Mouse (Mus musculus) lung, embryonic 14.5 days (tissue): ENCODE measurements around the gene Ccdc50. TPM values are rescaled to one million over a fixed set of nuclear protein-coding genes. Genes with fewer than 3 reads are reported as not detected.

Experiments
- ATAC-seq: fragments of 200-750 bp; cut with Nextera tagmentation; 2 replicates; pipeline ENCODE4 v1.8.0; 2017; ENCODE audit warnings: mild to moderate bottlenecking, moderate TSS enrichment, moderate library complexity; ENCODE audit not compliant: insufficient read depth
- DNase-seq: peaks from one replicate; pipeline ENCODE4 v3.0.0-alpha.2; 2015
- H3K27ac ChIP-seq: fragments of 300-500 bp; sonication (generic); 2 replicates; pipeline ENCODE4 v1.5.1; 2014; ENCODE audit warnings: low read depth, mild to moderate bottlenecking, moderate library complexity
- H3K27me3 ChIP-seq: fragments of 300-500 bp; sonication (generic); 2 replicates; pipeline ENCODE4 v1.6.1; 2014; ENCODE audit warnings: low read length, control low read depth; ENCODE audit not compliant: insufficient read depth
- H3K36me3 ChIP-seq: fragments of 300-500 bp; sonication (generic); 2 replicates; pipeline ENCODE4 v1.6.1; 2014; ENCODE audit warnings: control low read depth; ENCODE audit not compliant: insufficient read depth
- H3K4me1 ChIP-seq: fragments of 300-500 bp; sonication (generic); 2 replicates; pipeline ENCODE4 v1.6.1; 2014; ENCODE audit warnings: antibody characterized with exemption, control low read depth; ENCODE audit not compliant: insufficient read depth
- H3K4me2 ChIP-seq: fragments of 300-500 bp; sonication (generic); 2 replicates; pipeline ENCODE4 v1.6.1; 2014; ENCODE audit warnings: mild to moderate bottlenecking
- H3K4me3 ChIP-seq: fragments of 300-500 bp; sonication (generic); 2 replicates; pipeline ENCODE4 v1.5.1; 2014; ENCODE audit warnings: low read depth, low read length
- H3K9ac ChIP-seq: fragments of 300-500 bp; sonication (generic); 2 replicates; pipeline ENCODE4 v1.6.1; 2014
- H3K9me3 ChIP-seq: fragments of 300-500 bp; sonication (generic); 2 replicates; pipeline ENCODE4 v1.6.1; 2016; ENCODE audit warnings: low read depth, low read length, control low read depth
- CTCF ChIP-seq: IDR thresholded peaks from 2 replicates; pipeline ENCODE4 v1.5.1; 2016; ENCODE audit warnings: antibody characterized with exemption, low read depth
- WGBS: fragments of 180-500 bp; shearing (Covaris S2); extraction: QIAGEN DNeasy Blood & Tissue Kit; methylation state at CpG from one replicate; pipeline ENCODE4 v1.1.7; 2014; 5-methylcytosine and 5-hydroxymethylcytosine counted together
- polyA plus RNA-seq: library from polyadenylated mRNA; unstranded; fragments of >200 nt; fragmentation: Nextera tagmentation; extraction: Ambion mirVana; gene quantifications from 2 replicates; pipeline ENCODE4 v1.2.1, GENCODE M21; 2014

The Ccdc50 gene
- polyA plus RNA-seq, 1 experiment from 2014 or later: 62.4 TPM

GRCm38 (mm10) chr16:27453823-27454222 is 65.2 kb downstream of the Ccdc50 start:
- Histone ChIP-seq H3K9me3 (no peaks in the 10 kb centered on the region), H3K4me2 (no peak overlapping the region), H3K9ac (no peak overlapping the region), H3K36me3 (peaks cover 6% of the 10 kb centered on the region), H3K27me3 (no peaks in the 10 kb centered on the region), H3K4me1 (no peaks in the 10 kb centered on the region), H3K4me3 (no peak overlapping the region), H3K27ac (no peak overlapping the region)
- ATAC-seq (no peak), DNase-seq (no peak)
- TF ChIP-seq CTCF: no peak
- 77% methylated on average over 2 of the region's 2 CpGs for WGBS

GRCm38 (mm10) chr16:27457273-27457672 is 68.6 kb downstream of the Ccdc50 start:
- H3K4me1 ChIP-seq: no peaks in the 10 kb centered on the region
- H3K9ac ChIP-seq: no peak overlapping the region
- peak; percentile 68; the same call in 1 of the 2 replicates for ATAC-seq
- H3K36me3 ChIP-seq: no peaks in the 10 kb centered on the region
- H3K4me2 ChIP-seq: no peak overlapping the region
- no peaks in the 10 kb centered on the region for H3K27me3 ChIP-seq
- H3K27ac ChIP-seq: no peak overlapping the region
- H3K9me3 ChIP-seq: no peaks in the 10 kb centered on the region
- peak; percentile 91 for DNase-seq
- WGBS: 16% methylated on average over 4 of the region's 4 CpGs
- no peak overlapping the region for H3K4me3 ChIP-seq
- TF ChIP-seq CTCF: peak; percentile 97

GRCm38 (mm10) chr16:27468731-27469130 is 80.1 kb downstream of the Ccdc50 start:
- Histone ChIP-seq H3K9me3 (no peaks in the 10 kb centered on the region), H3K27ac (no peak overlapping the region), H3K4me3 (no peak overlapping the region), H3K9ac (no peak overlapping the region), H3K4me1 (no peaks in the 10 kb centered on the region), H3K27me3 (no peaks in the 10 kb centered on the region), H3K36me3 (no peaks in the 10 kb centered on the region), H3K4me2 (no peak overlapping the region)
- ATAC-seq (no peak), DNase-seq (peak; percentile 68)
- WGBS: 20% methylated on average over 5 of the region's 5 CpGs
- TF ChIP-seq CTCF: peak; percentile 82

DNA sequence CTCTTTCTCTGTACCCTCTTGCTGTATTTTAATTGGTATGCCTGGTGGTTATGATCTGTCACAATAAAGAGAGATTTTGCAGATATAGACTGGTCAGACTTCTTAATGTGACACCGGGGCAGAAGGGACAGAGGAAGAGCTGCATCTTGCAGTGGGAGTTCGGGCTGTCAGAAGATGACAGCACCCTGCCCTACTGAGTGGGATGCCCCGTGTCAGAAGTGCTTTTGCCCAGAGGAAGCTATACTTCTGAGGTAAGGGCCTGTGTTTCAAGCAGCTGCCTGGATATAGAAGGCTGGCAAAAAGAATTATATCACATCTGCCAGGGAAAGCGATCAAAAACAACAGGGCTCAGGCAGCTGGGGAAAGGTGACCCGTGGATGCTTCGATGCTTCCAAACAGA is 82.7 kb downstream of the Ccdc50 start:
- 65% methylated on average over 6 of the region's 6 CpGs for WGBS
- Histone ChIP-seq H3K36me3 (no peaks in the 10 kb centered on the region), H3K4me1 (no peaks in the 10 kb centered on the region), H3K9me3 (no peaks in the 10 kb centered on the region), H3K27ac (no peak overlapping the region), H3K4me3 (no peak overlapping the region), H3K4me2 (no peak overlapping the region), H3K9ac (no peak overlapping the region), H3K27me3 (no peaks in the 10 kb centered on the region)
- ATAC-seq: no peak
- no peak for TF ChIP-seq CTCF
- DNase-seq: no peak

- ATAC-seq (no peak), DNase-seq (no peak)
- H3K27ac ChIP-seq: no peak overlapping the region
- no peaks in the 10 kb centered on the region for H3K9me3 ChIP-seq
- H3K27me3 ChIP-seq: no peaks in the 10 kb centered on the region
- TF ChIP-seq CTCF: no peak
- WGBS: 70% methylated on average over 1 of the region's 1 CpGs
- H3K4me1 ChIP-seq: no peaks in the 10 kb centered on the region
- H3K4me2 ChIP-seq: no peak overlapping the region
- H3K4me3 ChIP-seq: no peak overlapping the region
- no peak overlapping the region for H3K9ac ChIP-seq
- H3K36me3 ChIP-seq: no peaks in the 10 kb centered on the region
Measured at GRCm38 (mm10) chr16:27483834-27484233, 95.2 kb downstream of the Ccdc50 start.

Other genes starting within 250 kb of the Ccdc50 start
- gene Ostn, start 81.4 kb upstream of the Ccdc50 start, polyA plus RNA-seq: not detected in 2 replicates
- gene Uts2b, start 18.6 kb upstream of the Ccdc50 start, polyA plus RNA-seq: not detected in 2 replicates